13 mouse cellular contexts compared by ENCODE assay signal in genomic region chr11:43728737-43729301, GRCm38 (mm10). TPM values are rescaled to one million over a fixed set of nuclear protein-coding genes. Genes with fewer than 3 reads are reported as not detected.
DNase-seq lines count a peak whose midpoint lies in the region; TF ChIP-seq lines count a peak whose summit lies in the region.
"Had no signal": no experiment of that assay in that cellular context is flagged by ENCODE, and none has a peak within 500 bp of the region (broad histone marks: within the 10 kb centered on the region; RNA-seq: fewer than 3 reads in every experiment).

No protein-coding gene starts in this region.

- intact Hi-C loops in gastrocnemius, postnatal 36 days (cut with DNase I): no loop called here

- peak; percentile 15; the same call in 1 of the 2 replicates for TF ChIP-seq CTCF in layer of hippocampus, adult 2 months (conservative IDR thresholded peaks at IDR 0.05)
- no peak; a peak in 1 of 6 replicates for TF ChIP-seq CTCF in MEL (IDR thresholded peaks at IDR 0.05 in 2 of 3, conservative IDR thresholded peaks at IDR 0.05 in 1 of 3; ENCODE audit: control insufficient read depth in 1 of 3, insufficient read depth in 1 of 3, low read depth in 2 of 3, low read length in 3 of 3, poor library complexity in 1 of 3, severe bottlenecking in 1 of 3)
- no peak for TF ChIP-seq CTCF in embryonic fibroblast, embryonic 13.5 days (IDR thresholded peaks at IDR 0.05; ENCODE audit: borderline replicate concordance, insufficient read depth, low read length)

- TF ChIP-seq EP300 in MEL (IDR thresholded peaks at IDR 0.05; ENCODE audit: low read depth in 1 of 2, low read length in 2 of 2): no peak; a peak in 1 of 4 replicates

- H3ac ChIP-seq in myocyte (ENCODE audit: control insufficient read depth, insufficient read length): no peak overlapping the region

- H3K79me2 ChIP-seq in MEL (ENCODE audit: control insufficient read depth, insufficient read depth, low read length, poor library complexity): no peaks in the 10 kb centered on the region
- no peaks in the 10 kb centered on the region for H3K79me2 ChIP-seq in myocyte (ENCODE audit: control insufficient read depth, insufficient read depth)

- H3K4me3 ChIP-seq in layer of hippocampus, adult 2 months: no peak overlapping the region
- H3K4me3 ChIP-seq in MEL (ENCODE audit: control insufficient read depth in 1 of 2, insufficient read depth in 1 of 2, low read depth in 2 of 2, low read length in 2 of 2) (no peak overlapping the region), myocyte (no peak overlapping the region)
- H3K4me3 ChIP-seq in embryonic fibroblast, embryonic 13.5 days (ENCODE audit: insufficient read depth, low read length): no peak overlapping the region
- H3K4me3 ChIP-seq: erythroblast, embryonic 14.5 days; gastrocnemius, adult 2 months; midbrain, embryonic 12.5 days; stomach, embryonic 15.5 days had no signal

- peaks cover 0 to 14% of the 10 kb centered on the region in 2 experiments; a peak in 3 of 4 replicates for H3K4me1 ChIP-seq in MEL (ENCODE audit: control insufficient read depth in 1 of 2, insufficient read depth in 2 of 2, low read length in 2 of 2)
- H3K4me1 ChIP-seq in embryonic fibroblast, embryonic 13.5 days (ENCODE audit: control insufficient read depth, insufficient read depth, low read length): peaks cover 10% of the 10 kb centered on the region
- H3K4me1 ChIP-seq: midbrain, embryonic 12.5 days; stomach, embryonic 15.5 days had no signal

- H3K9ac ChIP-seq in MEL (ENCODE audit: control insufficient read depth, low read depth, low read length, poor library complexity, severe bottlenecking): no peak overlapping the region
- H3K9ac ChIP-seq: liver, postnatal 0 days; midbrain, embryonic 12.5 days; stomach, embryonic 15.5 days had no signal

- no peaks in the 10 kb centered on the region for H3K9me3 ChIP-seq in MEL (replicated peaks; ENCODE audit: insufficient read depth, low read length)
- H3K9me3 ChIP-seq: midbrain, embryonic 12.5 days; stomach, embryonic 15.5 days had no signal

- H3K36me3 ChIP-seq in MEL (ENCODE audit: control insufficient read depth in 1 of 2, insufficient read depth in 2 of 2, low read length in 2 of 2) (peaks cover 2 to 23% of the 10 kb centered on the region in 2 experiments), myocyte (ENCODE audit: control insufficient read depth, insufficient read depth) (peaks cover 17% of the 10 kb centered on the region)

- H3K27me3 ChIP-seq in MEL (ENCODE audit: control insufficient read depth in 1 of 2, insufficient read depth in 2 of 2, low read length in 2 of 2): no peaks in the 10 kb centered on the region
- H3K27me3 ChIP-seq in myocyte (ENCODE audit: control insufficient read depth, insufficient read depth, insufficient read length): no peaks in the 10 kb centered on the region
- H3K27me3 ChIP-seq: midbrain, embryonic 12.5 days; stomach, embryonic 15.5 days had no signal

- TF ChIP-seq POLR2A in MEL (IDR thresholded peaks at IDR 0.05; ENCODE audit: control insufficient read depth in 1 of 2, insufficient read depth in 1 of 2, low read depth in 1 of 2, low read length in 2 of 2, poor library complexity in 1 of 2) (no peak; a peak in 1 of 4 replicates), myocyte (IDR thresholded peaks at IDR 0.05; ENCODE audit: insufficient read length, low read depth) (no peak)
- no peak for TF ChIP-seq POLR2A in embryonic fibroblast, embryonic 13.5 days (IDR thresholded peaks at IDR 0.05; ENCODE audit: low read depth, low read length)

- no peak overlapping the region for H3K4me2 ChIP-seq in myocyte (ENCODE audit: low read depth)
- H3K4me2 ChIP-seq: midbrain, embryonic 12.5 days; stomach, embryonic 15.5 days had no signal

- TF ChIP-seq RAD21 in MEL (IDR thresholded peaks at IDR 0.05; ENCODE audit: low read depth, low read length): no peak

- DNase-seq in layer of hippocampus, adult 2 months (ENCODE audit: low spot score in 2 of 2): peak in 1 of 2 experiments; percentile 64
- no peak for DNase-seq in layer of hippocampus, postnatal 10 days (ENCODE audit: low spot score in 2 of 2)
- peak; percentile 70 for DNase-seq in MEL (ENCODE audit: low read depth, low spot score)
- no peak for DNase-seq in gastrocnemius, postnatal 36 days
- no peak for DNase-seq in retina, postnatal 1 day
- DNase-seq: gastrocnemius, adult 2 months; kidney, adult 8-10 months; liver, postnatal 0 days had no signal

- peak overlapping the region; percentile 72 for H3K27ac ChIP-seq in layer of hippocampus, adult 2 months
- H3K27ac ChIP-seq in MEL (ENCODE audit: control insufficient read depth, low read depth, low read length): peak overlapping the region; percentile 41; the same call in 1 of the 2 replicates
- H3K27ac ChIP-seq in embryonic fibroblast, embryonic 13.5 days (ENCODE audit: insufficient read depth, low read length): peak overlapping the region; percentile 72
- H3K27ac ChIP-seq: gastrocnemius, adult 2 months; midbrain, embryonic 12.5 days; stomach, embryonic 15.5 days had no signal

TF ChIP-seq in MEL, 35 proteins besides CTCF, POLR2A, EP300 and RAD21:
- no peak for TF ChIP-seq UBTF (IDR thresholded peaks at IDR 0.05; ENCODE audit: borderline replicate concordance, insufficient read depth, low read depth, low read length)
- TF ChIP-seq ZC3H11A (IDR thresholded peaks at IDR 0.05; ENCODE audit: low read depth, low read length): no peak
- peak; percentile 59; the same call in 1 of the 2 replicates for TF ChIP-seq MAX (IDR thresholded peaks at IDR 0.05; ENCODE audit: low read length)
- TF ChIP-seq GATA1 (IDR thresholded peaks at IDR 0.05; ENCODE audit: low read depth, low read length): peak; percentile 23; the same call in 1 of the 2 replicates
- no peak for TF ChIP-seq POLR2AphosphoS2 (IDR thresholded peaks at IDR 0.05; ENCODE audit: low read length)
- TF ChIP-seq MYC (IDR thresholded peaks at IDR 0.05; ENCODE audit: low read depth, low read length): peak; percentile 89
- peak; percentile 38; the same call in 1 of the 2 replicates for TF ChIP-seq MXI1 (IDR thresholded peaks at IDR 0.05; ENCODE audit: low read depth, low read length)
- peak; percentile 15; the same call in 1 of the 2 replicates for TF ChIP-seq SMC3 (IDR thresholded peaks at IDR 0.05; ENCODE audit: low read depth, low read length)
- TF ChIP-seq E2F4 (IDR thresholded peaks at IDR 0.05; ENCODE audit: borderline replicate concordance, low read depth, low read length): no peak
- no peak for TF ChIP-seq CHD2 (IDR thresholded peaks at IDR 0.05; ENCODE audit: low read length)
- TF ChIP-seq TBP (IDR thresholded peaks at IDR 0.05; ENCODE audit: low read depth, low read length): no peak
- peak; percentile 63; the same call in 1 of the 2 replicates for TF ChIP-seq RCOR1 (IDR thresholded peaks at IDR 0.05; ENCODE audit: low read depth, low read length)
TF ChIP-seq in MEL: peak in this region for 6.

TF ChIP-seq in myocyte, 11 proteins besides CTCF, POLR2A, EP300 and RAD21:
- TF ChIP-seq POLR2AphosphoS2 (IDR thresholded peaks at IDR 0.05; ENCODE audit: insufficient read length, low read depth) (peak; percentile 38), MYOG (IDR thresholded peaks at IDR 0.05; ENCODE audit: control insufficient read depth in 1 of 3, insufficient read depth in 1 of 3, insufficient read length in 2 of 3, low read depth in 2 of 3) (no peak), SRF (IDR thresholded peaks at IDR 0.05; ENCODE audit: control insufficient read depth, insufficient read length, low read depth) (no peak), MAX (IDR thresholded peaks at IDR 0.05; ENCODE audit: low read depth) (no peak), TCF3 (IDR thresholded peaks at IDR 0.05; ENCODE audit: insufficient read length, low read depth) (no peak), TCF12 (IDR thresholded peaks at IDR 0.05; ENCODE audit: insufficient read depth, poor library complexity, severe bottlenecking) (no peak), USF1 (IDR thresholded peaks at IDR 0.05; ENCODE audit: low read depth) (no peak), E2F4 (IDR thresholded peaks at IDR 0.05; ENCODE audit: insufficient read depth) (no peak), CEBPB (IDR thresholded peaks at IDR 0.05; ENCODE audit: insufficient read depth, poor library complexity, severe bottlenecking) (no peak)

RNA-seq across cellular contexts. Expression of gene Ttc1, which starts 19.0 kb away (rescaled TPM):
- total RNA-seq in layer of hippocampus, adult 2 months (2021): 10 to 100 TPM; 55.1 to 58.2 TPM
- 10 to 100 TPM; 49.1 to 53.0 TPM for total RNA-seq in layer of hippocampus, postnatal 10 days (2021)
- total RNA-seq in MEL (2012; rRNA removed): 111 and 117 TPM in 2 replicates
- 10 to 100 TPM in 1 of 2 experiments, not detected in 1; 68.6 TPM for polyA plus RNA-seq in MEL (2012; ENCODE audit: insufficient read depth in 1 of 2, insufficient read length in 2 of 2, low read depth in 1 of 2, low replicate concordance in 2 of 2, missing spikeins in 1 of 2)
- 44.0 and 49.5 TPM in 2 replicates for polyA plus RNA-seq in embryonic fibroblast, embryonic 13.5 days (2011; ENCODE audit: insufficient read length, low read depth, missing spikeins)
- polyA plus RNA-seq in myocyte (2012; fragmentation: generic; extraction: Trizol): 39.0 TPM
- 10 to 100 TPM; 52.3 to 52.7 TPM for total RNA-seq in gastrocnemius, postnatal 36 days (2021)

RNA-seq across cellular contexts. Expression of gene Pwwp2a, which starts 47.0 kb away (rescaled TPM):
- total RNA-seq in layer of hippocampus, adult 2 months (2021): 10 to 100 TPM; 72.4 to 77.3 TPM
- 10 to 100 TPM; 66.0 to 70.0 TPM for total RNA-seq in layer of hippocampus, postnatal 10 days (2021)
- 19.6 and 20.6 TPM in 2 replicates for total RNA-seq in MEL (2012; rRNA removed)
- polyA plus RNA-seq in MEL (2012; ENCODE audit: insufficient read depth in 1 of 2, insufficient read length in 2 of 2, low read depth in 1 of 2, low replicate concordance in 2 of 2, missing spikeins in 1 of 2) (10 to 100 TPM in 1 of 2 experiments, not detected in 1; 32.0 TPM), myocyte (2012; fragmentation: generic; extraction: Trizol) (4.9 TPM)
- 23.9 and 27.6 TPM in 2 replicates for polyA plus RNA-seq in embryonic fibroblast, embryonic 13.5 days (2011; ENCODE audit: insufficient read length, low read depth, missing spikeins)
- total RNA-seq in gastrocnemius, postnatal 36 days (2021): 10 to 100 TPM; 11.9 to 13.3 TPM
